Mouse (Mus musculus) myocyte (in vitro differentiated cells): ENCODE results near the gene Nprl3.

Source experiments
- CEBPB ChIP-seq: IDR thresholded peaks from 2 replicates; pipeline ENCODE4 v1.6.1; 2011; ENCODE audit warnings: mild to moderate bottlenecking, moderate library complexity; ENCODE audit not compliant: poor library complexity, insufficient read depth, severe bottlenecking
- E2F4 ChIP-seq: IDR thresholded peaks from one replicate; pipeline ENCODE4 v1.6.1; 2011; ENCODE audit warnings: mild to moderate bottlenecking, control low read depth, moderate library complexity; ENCODE audit not compliant: insufficient read depth
- MAX ChIP-seq: IDR thresholded peaks from one replicate; pipeline ENCODE4 v1.6.1; 2011; ENCODE audit warnings: low read depth, mild to moderate bottlenecking, control low read depth
- MYOG ChIP-seq, 3 experiments: IDR thresholded peaks; one replicate each; pipeline ENCODE4 v1.6.1; 2011; ENCODE audit warnings: control low read depth in 2 of 3, low read depth in 2 of 3, mild to moderate bottlenecking in 2 of 3; ENCODE audit not compliant: insufficient read length in 2 of 3, control insufficient read depth in 1 of 3, insufficient read depth in 1 of 3
- POLR2A ChIP-seq: IDR thresholded peaks from one replicate; pipeline ENCODE4 v1.6.1; 2011; ENCODE audit warnings: low read depth, mild to moderate bottlenecking, control low read depth, moderate library complexity; ENCODE audit not compliant: insufficient read length
- POLR2AphosphoS2 ChIP-seq: IDR thresholded peaks from one replicate; pipeline ENCODE4 v1.6.1; 2011; ENCODE audit warnings: low read depth, control low read depth; ENCODE audit not compliant: insufficient read length
- REST ChIP-seq: IDR thresholded peaks from one replicate; pipeline ENCODE4 v1.6.1; 2011; ENCODE audit warnings: mild to moderate bottlenecking, control low read depth, moderate library complexity; ENCODE audit not compliant: insufficient read depth, insufficient read length
- TCF12 ChIP-seq: IDR thresholded peaks from one replicate; pipeline ENCODE4 v1.6.1; 2011; ENCODE audit warnings: mild to moderate bottlenecking, control low read depth; ENCODE audit not compliant: poor library complexity, insufficient read depth, severe bottlenecking
- USF1 ChIP-seq: IDR thresholded peaks from one replicate; pipeline ENCODE4 v1.6.1; 2011; ENCODE audit warnings: low read depth, mild to moderate bottlenecking, control low read depth, moderate library complexity

DNA sequence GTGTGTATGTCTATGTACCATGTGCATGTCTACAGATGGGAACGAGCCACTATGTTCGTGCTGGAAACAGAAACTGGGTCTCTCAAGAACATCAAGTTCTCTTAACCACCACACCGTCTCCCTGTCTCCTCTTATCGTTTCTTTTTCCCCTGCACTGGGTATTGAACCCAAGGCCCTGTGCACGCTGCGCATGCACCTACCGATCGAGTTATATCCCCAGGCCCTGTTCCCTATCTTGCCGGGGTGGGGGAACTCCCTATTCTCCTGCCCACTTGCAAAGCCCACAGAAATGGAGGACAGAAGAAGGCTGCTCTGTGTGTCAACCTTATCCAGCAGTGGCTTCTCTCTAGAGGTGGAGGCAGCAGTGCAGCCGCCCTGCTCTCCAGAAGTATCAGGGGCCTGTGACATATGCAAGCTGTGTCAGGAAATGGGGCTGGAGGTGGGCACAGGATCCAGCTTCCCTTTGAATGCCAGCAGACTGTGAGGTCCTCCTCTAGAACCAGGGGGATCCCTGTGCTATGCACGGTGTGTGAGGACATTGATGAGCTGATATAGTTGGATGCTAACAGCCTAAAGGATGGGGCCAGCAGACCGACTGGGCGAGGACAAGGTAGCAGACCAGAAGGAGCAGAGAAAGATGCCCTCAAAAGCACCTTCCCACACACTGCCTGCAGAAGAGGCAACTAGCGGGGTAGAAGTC is 69.1 kb downstream of the Nprl3 start:
- TF ChIP-seq POLR2A (no peak), CEBPB (no peak), E2F4 (no peak), USF1 (no peak), MAX (no peak), REST (no peak), POLR2AphosphoS2 (no peak), TCF12 (no peak), MYOG (IDR thresholded peaks at IDR 0.05; ENCODE audit: control insufficient read depth in 1 of 3, insufficient read depth in 1 of 3, insufficient read length in 2 of 3, low read depth in 2 of 3) (no peak)
